Mouse (Mus musculus) small intestine, adult 2 months (tissue): ENCODE results near the gene Mrpl17.

Source experiments
- CTCF ChIP-seq: fragments of 200-500 bp; IDR thresholded peaks from 2 replicates; pipeline ENCODE4 v1.5.1; 2012; ENCODE audit warnings: low read depth, mild to moderate bottlenecking, control low read depth, inconsistent platforms, low read length, moderate library complexity, mixed read lengths; ENCODE audit not compliant: insufficient replicate concordance, insufficient read length; ENCODE audit errors: extremely low read depth
- POLR2A ChIP-seq: fragments of 200-500 bp; IDR thresholded peaks from 2 replicates; pipeline ENCODE4 v1.6.1; 2012; ENCODE audit warnings: low read depth, mild to moderate bottlenecking, control low read depth, inconsistent platforms, low read length, moderate library complexity

- TF ChIP-seq CTCF (no peak), POLR2A (no peak)
These were observed 40.9 kb downstream of the Mrpl17 start for GRCm38 (mm10) chr7:105769959-105770358.
